Mouse (Mus musculus): ENCODE measurements at regions not wholly inside any gene's neighbourhood (a gene's known extent, or its start where the extent isn't known, plus 50 kb on each side); places are given as distances from the start of the nearest gene placed in this dataset.
A peak's percentile ranks its signal among the peaks of the same experiment; 100 is the strongest.

- DNase-seq = peak; percentile 37
These were observed 114.5 kb upstream of the Nr5a2 start for GRCm38 (mm10) chr1:137074787-137075186.

GRCm38 (mm10) chr1:137073857-137074572 is 113.8 kb upstream of the Nr5a2 start:
- peak; percentile 7 for DNase-seq

- no peak for DNase-seq
These were observed 100.7 kb upstream of the Nr5a2 start for GRCm38 (mm10) chr1:137060914-137061313.

GRCm38 (mm10) chr1:137053134-137053533 is 92.9 kb upstream of the Nr5a2 start:
- no peak for DNase-seq

GRCm38 (mm10) chr1:137051515-137051914 is 91.3 kb upstream of the Nr5a2 start:
- no peak for DNase-seq

GRCm38 (mm10) chr1:137044076-137044475 is 83.8 kb upstream of the Nr5a2 start:
- no peak for DNase-seq

- DNase-seq = no peak
These were observed 82.3 kb upstream of the Nr5a2 start for GRCm38 (mm10) chr1:137042414-137043010.

- DNase-seq = no peak
These were observed 80.7 kb upstream of the Nr5a2 start for GRCm38 (mm10) chr1:137040898-137041297.

- DNase-seq = no peak
These were observed 74.3 kb upstream of the Nr5a2 start for GRCm38 (mm10) chr1:137034586-137034985.

- DNase-seq = no peak
These were observed 73.4 kb upstream of the Nr5a2 start for GRCm38 (mm10) chr1:137033679-137034078.

GRCm38 (mm10) chr1:137023706-137024105 is 63.5 kb upstream of the Nr5a2 start:
- DNase-seq = no peak

- DNase-seq = no peak
These were observed 60.3 kb upstream of the Nr5a2 start for GRCm38 (mm10) chr1:137020528-137020927.

- DNase-seq = no peak
These were observed 57.4 kb upstream of the Nr5a2 start for GRCm38 (mm10) chr1:137017642-137018041.

- no peak for DNase-seq
These were observed 50.1 kb upstream of the Nr5a2 start for GRCm38 (mm10) chr1:137010240-137010926.
